Mouse (Mus musculus) intestine, postnatal 0 days (tissue): ENCODE measurements around the gene Naa80. TPM values are rescaled to one million over a fixed set of nuclear protein-coding genes. Genes with fewer than 3 reads are reported as not detected.
"Not testable (repeated sequence)": the region's sequence is repeated elsewhere in the genome, so short reads cannot be mapped to it uniquely, and the experiment has no call there.

Source experiments
- ATAC-seq: fragments of 200-750 bp; cut with Nextera tagmentation; 2 replicates; pipeline ENCODE4 v1.8.0; 2017; ENCODE audit warnings: mild to moderate bottlenecking, moderate TSS enrichment, moderate library complexity
- H3K27ac ChIP-seq: fragments of 300-500 bp; sonication (generic); 2 replicates; pipeline ENCODE4 v1.5.1; 2014; ENCODE audit warnings: mild to moderate bottlenecking, low read depth, low read length, moderate library complexity
- H3K27me3 ChIP-seq: fragments of 300-500 bp; sonication (generic); replicated peaks from 2 replicates; pipeline ENCODE4 v1.6.1; 2014; ENCODE audit warnings: low read length, mixed read lengths; ENCODE audit not compliant: control insufficient read depth, insufficient read depth
- H3K36me3 ChIP-seq: fragments of 300-500 bp; sonication (generic); 2 replicates; pipeline ENCODE4 v1.6.1; 2014; ENCODE audit warnings: mild to moderate bottlenecking, moderate library complexity; ENCODE audit not compliant: control insufficient read depth, insufficient read depth
- H3K4me1 ChIP-seq: fragments of 300-500 bp; sonication (generic); replicated peaks from 2 replicates; pipeline ENCODE4 v1.6.1; 2014; ENCODE audit warnings: antibody characterized with exemption, low read length, mixed read lengths; ENCODE audit not compliant: control insufficient read depth, insufficient read depth
- H3K4me2 ChIP-seq: fragments of 300-500 bp; sonication (generic); replicated peaks from 2 replicates; pipeline ENCODE4 v1.6.1; 2014; ENCODE audit warnings: low read depth, mild to moderate bottlenecking, moderate library complexity
- H3K4me3 ChIP-seq: fragments of 300-500 bp; sonication (generic); 2 replicates; pipeline ENCODE4 v1.5.1; 2014; ENCODE audit warnings: low read depth, low read length
- H3K9ac ChIP-seq: fragments of 300-500 bp; sonication (generic); 2 replicates; pipeline ENCODE4 v1.6.1; 2014; ENCODE audit warnings: mild to moderate bottlenecking, low read depth, low read length
- H3K9me3 ChIP-seq: fragments of 300-500 bp; sonication (generic); 2 replicates; pipeline ENCODE4 v1.6.1; 2016; ENCODE audit warnings: mixed run types; ENCODE audit not compliant: control insufficient read depth
- CTCF ChIP-seq: sonication (generic); IDR thresholded peaks from 2 replicates; pipeline ENCODE4 v1.5.1; 2016; ENCODE audit warnings: low read depth, mild to moderate bottlenecking, control low read depth, antibody characterized with exemption, moderate library complexity
- WGBS: fragments of 180-500 bp; shearing (Covaris S2); extraction: QIAGEN DNeasy Blood & Tissue Kit; methylation state at CpG from one replicate; pipeline ENCODE4 v1.1.7; 2014; 5-methylcytosine and 5-hydroxymethylcytosine counted together
- polyA plus RNA-seq: library from polyadenylated mRNA; unstranded; fragments of >200 nt; fragmentation: Nextera tagmentation; extraction: Ambion mirVana; gene quantifications from 2 replicates; pipeline ENCODE4 v1.2.1, GENCODE M21; 2015

Gene Naa80
- polyA plus RNA-seq, 1 experiment from 2014 or later: 21.4 TPM

DNA sequence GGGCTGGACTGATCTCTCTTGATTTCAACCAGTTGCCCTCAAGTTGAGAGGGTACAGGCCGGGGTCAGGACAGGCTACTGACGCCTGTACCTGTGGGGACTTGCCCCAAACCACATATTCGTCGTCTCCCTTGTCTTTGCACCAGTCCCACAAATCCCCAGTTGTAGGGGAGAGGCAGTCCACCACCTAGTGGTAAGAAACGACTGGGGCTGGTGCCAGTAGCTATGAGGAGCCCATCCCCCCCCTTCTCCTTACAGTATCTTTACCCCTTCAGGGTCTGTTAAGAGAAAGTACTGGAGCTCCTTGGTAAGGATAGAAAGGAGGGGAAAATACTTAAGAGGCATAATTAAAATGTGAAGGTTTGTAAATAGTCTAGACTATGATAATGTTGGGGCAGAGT, 13.1 kb upstream of the Naa80 start:
- H3K9me3 ChIP-seq, ATAC-seq, H3K4me3 ChIP-seq, H3K27me3 ChIP-seq, H3K9ac ChIP-seq: not testable (repeated sequence)
- peak; percentile 59 for TF ChIP-seq CTCF
- Histone ChIP-seq H3K4me2 (peak overlapping the region; percentile 81; the same call in 1 of the 2 replicates), H3K4me1 (peaks cover 12% of the 10 kb centered on the region; the same call in 1 of the 2 replicates), H3K36me3 (peaks cover 19% of the 10 kb centered on the region), H3K27ac (peak overlapping the region; percentile 37)
- WGBS: 47% methylated on average over 5 of the region's 5 CpGs

DNA sequence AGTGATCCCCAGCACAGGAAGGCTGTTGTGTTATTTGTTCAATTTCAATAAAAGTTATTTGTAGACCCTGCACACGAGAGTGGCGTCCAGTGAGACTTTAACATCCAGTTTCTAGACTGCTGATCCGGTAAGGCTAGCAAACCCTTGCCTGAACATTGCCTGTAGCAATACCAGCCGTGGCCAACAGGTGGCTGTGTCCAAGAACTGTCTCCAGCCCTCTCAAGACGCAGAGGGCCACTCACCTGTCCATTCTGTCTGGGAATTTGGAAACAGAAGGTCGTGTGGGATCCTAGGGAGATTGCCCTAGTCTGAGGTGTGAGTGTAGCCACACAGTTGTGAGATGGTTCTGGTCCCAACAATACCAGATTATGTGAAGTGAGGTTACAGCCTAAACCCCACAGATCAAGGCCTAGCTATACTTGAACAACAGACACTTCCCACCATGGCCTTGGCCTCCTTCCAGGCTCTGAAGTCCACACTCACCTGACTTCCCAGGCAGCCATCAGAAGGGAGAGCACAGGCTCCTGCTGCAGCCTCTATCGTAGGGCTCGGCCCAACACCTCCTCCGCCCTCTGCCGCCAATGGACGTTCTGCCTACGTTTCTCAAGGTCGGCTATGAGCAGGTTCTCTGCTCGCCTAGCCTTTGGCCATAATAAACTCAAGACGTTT, 12.5 kb upstream of the Naa80 start:
- Histone ChIP-seq H3K4me1 (peaks cover 16% of the 10 kb centered on the region; the same call in 1 of the 2 replicates), H3K4me2 (peak overlapping the region; percentile 81; the same call in 1 of the 2 replicates), H3K9ac (no peak overlapping the region)

DNA sequence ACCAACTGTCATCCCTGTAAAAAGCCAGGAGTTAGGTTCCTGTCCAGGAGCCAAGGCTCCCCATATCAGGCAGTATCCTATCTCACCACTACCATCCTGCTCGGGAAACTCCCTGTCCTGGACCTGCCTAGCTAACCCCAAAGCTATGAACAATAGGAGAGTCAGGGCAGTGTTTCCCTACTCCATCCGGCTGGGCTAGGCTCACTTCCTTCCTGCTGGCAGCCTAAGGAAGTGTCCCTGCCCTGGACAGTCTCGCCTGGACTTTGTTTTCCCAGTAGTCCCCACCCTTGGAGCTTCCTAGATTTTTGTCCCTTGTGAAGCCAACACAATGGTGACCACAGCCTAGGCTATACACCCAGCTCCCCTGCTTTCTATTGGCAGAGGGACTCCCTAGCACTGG, 11.8 kb upstream of the Naa80 start:
- no peak overlapping the region for H3K4me3 ChIP-seq
- peak; percentile 43; the same call in 1 of the 2 replicates for TF ChIP-seq CTCF
- peak; percentile 9; the same call in 1 of the 2 replicates for ATAC-seq
- H3K27ac ChIP-seq: peak overlapping the region; percentile 84
- H3K4me2 ChIP-seq: peak overlapping the region; percentile 81; the same call in 1 of the 2 replicates
- H3K27me3 ChIP-seq: no peaks in the 10 kb centered on the region
- H3K9me3 ChIP-seq: no peaks in the 10 kb centered on the region
- H3K4me1 ChIP-seq: peaks cover 16% of the 10 kb centered on the region; the same call in 1 of the 2 replicates
- 0 out of 2 replicates have a peak overlapping the region, but pooled peaks have one; percentile 13 for H3K9ac ChIP-seq
- WGBS: 34% methylated on average over 3 of the region's 3 CpGs
- H3K36me3 ChIP-seq: peaks cover 14% of the 10 kb centered on the region

More for the DNA sequence above, 12.5 kb upstream of the Naa80 start:
- Histone ChIP-seq H3K27me3 (no peaks in the 10 kb centered on the region), H3K36me3 (peaks cover 14% of the 10 kb centered on the region), H3K9me3 (no peaks in the 10 kb centered on the region), H3K4me3 (no peak overlapping the region), H3K27ac (peak overlapping the region; percentile 84)
- 38% methylated on average over 15 of the region's 15 CpGs for WGBS
- ATAC-seq: 0 out of 2 replicates have a peak, but pooled peaks have one; percentile 11
- peak; percentile 90 for TF ChIP-seq CTCF

DNA sequence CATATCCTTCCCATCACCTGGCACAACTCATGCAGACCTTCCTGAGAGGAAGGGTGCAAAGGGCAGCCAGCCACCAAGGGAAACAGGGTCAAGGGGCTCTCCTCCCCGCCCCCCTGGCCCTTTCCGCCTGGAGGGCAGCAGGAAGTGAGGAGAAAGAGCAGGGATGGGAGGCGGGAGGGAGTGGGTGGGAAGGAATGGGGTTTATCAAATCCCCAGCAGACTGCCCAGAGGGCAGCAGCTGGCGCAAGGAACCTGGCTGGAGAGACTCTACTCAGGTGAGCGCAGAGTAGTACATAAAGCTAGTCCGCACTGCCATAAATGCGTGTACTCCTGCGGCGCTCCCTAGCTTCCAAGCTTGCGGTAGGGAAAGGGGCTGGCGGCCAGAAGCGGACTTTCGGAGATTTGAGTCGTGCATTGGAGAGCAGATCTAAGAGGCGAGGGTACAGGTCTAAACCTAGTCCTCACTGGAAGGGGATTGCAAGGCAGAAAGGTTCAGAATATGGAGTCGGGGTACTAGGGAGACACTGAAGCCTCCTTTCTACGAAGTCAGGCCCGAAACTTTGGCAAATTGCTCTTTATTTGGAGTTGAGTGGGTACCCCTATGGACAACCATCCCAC, 10.9 kb upstream of the Naa80 start, which contains the start of gene Hyal2:
Hyal2 (plus strand) TSS at position 244 of the 618 bp plus-strand sequence.
- Histone ChIP-seq H3K9me3 (no peaks in the 10 kb centered on the region), H3K4me2 (peak within 1 kb of the TSS; percentile 81), H3K27ac (peak within 1 kb of the TSS; percentile 84), H3K36me3 (peaks cover 17% of the 10 kb centered on the region; the same call in 1 of the 2 replicates), H3K4me3 (peak within 1 kb of the TSS; percentile 72), H3K4me1 (peaks cover 20% of the 10 kb centered on the region), H3K9ac (peak within 1 kb of the TSS; percentile 72), H3K27me3 (no peaks in the 10 kb centered on the region)
- no peak for TF ChIP-seq CTCF
- no peak for ATAC-seq
- 16% methylated on average over 18 of the region's 18 CpGs for WGBS

DNA sequence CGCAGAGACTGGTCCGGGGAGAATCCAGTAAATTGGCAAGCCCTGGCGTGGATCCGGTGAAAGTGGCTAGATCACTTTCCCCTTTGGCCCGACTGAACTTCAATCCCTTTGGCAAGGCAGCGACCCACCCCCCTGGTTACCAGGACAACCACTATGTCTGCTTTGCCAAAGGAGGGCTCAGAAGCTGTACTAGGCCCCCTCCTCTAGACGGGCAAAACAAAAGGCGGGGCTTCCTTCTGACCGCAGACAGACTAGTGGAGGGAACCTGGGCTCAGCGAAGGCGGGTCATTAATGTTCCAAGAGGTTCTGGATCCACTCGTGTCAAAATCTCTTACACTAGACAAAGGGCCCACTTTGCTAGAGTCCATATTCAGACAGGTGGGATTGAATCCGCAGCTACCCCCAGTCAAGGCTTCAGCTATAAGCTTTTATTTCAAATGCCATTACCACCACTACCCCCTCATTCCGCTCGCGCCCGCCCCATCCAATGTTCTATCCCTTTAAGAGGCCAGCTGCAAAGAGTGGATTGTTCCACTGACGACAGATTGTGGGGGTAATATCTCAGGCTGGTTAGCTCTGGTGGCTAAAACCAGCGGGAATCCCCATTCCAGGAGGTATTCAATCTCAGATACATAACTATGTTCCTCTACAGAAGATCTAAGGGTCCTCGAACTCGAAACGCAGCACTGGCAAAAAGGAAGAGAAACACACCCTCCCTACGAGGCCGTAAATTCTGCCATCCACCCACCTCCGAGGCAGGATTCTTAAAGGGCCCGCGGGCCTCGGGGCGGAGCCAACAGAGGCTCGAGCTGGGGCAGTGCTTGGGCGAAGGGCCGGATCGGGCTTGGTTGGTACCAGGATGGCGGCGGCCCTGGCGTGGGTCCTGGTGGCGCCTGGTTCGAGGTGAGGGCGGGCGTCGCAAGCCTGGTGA, 10.1 kb upstream of the Naa80 start:
- ATAC-seq: peak; percentile 67
- no peak for TF ChIP-seq CTCF
- Histone ChIP-seq H3K4me3 (peak overlapping the region; percentile 72), H3K27me3 (no peaks in the 10 kb centered on the region), H3K27ac (peak overlapping the region; percentile 84), H3K4me2 (peak overlapping the region; percentile 81), H3K9me3 (no peaks in the 10 kb centered on the region), H3K36me3 (peaks cover 22% of the 10 kb centered on the region; the same call in 1 of the 2 replicates), H3K9ac (peak overlapping the region; percentile 72), H3K4me1 (peaks cover 20% of the 10 kb centered on the region)
- WGBS: under 1% methylated on average over 41 of the region's 41 CpGs
